Mouse (Mus musculus) kidney, postnatal 0 days (tissue): ENCODE measurements around the gene Shbg. TPM values are rescaled to one million over a fixed set of nuclear protein-coding genes. Genes with fewer than 3 reads are reported as not detected.
A peak's percentile ranks its signal among the peaks of the same experiment; 100 is the strongest.

Experiments
- ATAC-seq: fragments of 200-750 bp; cut with Nextera tagmentation; replicated peaks from 2 replicates; pipeline ENCODE4 v1.8.0; 2017; ENCODE audit warnings: low read depth, moderate number of reproducible peaks, moderate TSS enrichment, moderate library complexity; ENCODE audit not compliant: low FRiP score
- DNase-seq: peaks from one replicate; pipeline ENCODE4 v3.0.0-alpha.2; 2016; ENCODE audit warnings: low spot score
- H3K27ac ChIP-seq: fragments of 300-500 bp; sonication (generic); 2 replicates; pipeline ENCODE4 v1.5.1; 2014; ENCODE audit warnings: mild to moderate bottlenecking
- H3K27me3 ChIP-seq: fragments of 300-500 bp; sonication (generic); 2 replicates; pipeline ENCODE4 v1.6.1; 2014; ENCODE audit warnings: low read length, mixed read lengths; ENCODE audit not compliant: insufficient read depth
- H3K36me3 ChIP-seq: fragments of 300-500 bp; sonication (generic); 2 replicates; pipeline ENCODE4 v1.6.1; 2014; ENCODE audit warnings: low read length, mixed read lengths; ENCODE audit not compliant: insufficient read depth
- H3K4me1 ChIP-seq: fragments of 300-500 bp; sonication (generic); replicated peaks from 2 replicates; pipeline ENCODE4 v1.6.1; 2014; ENCODE audit warnings: antibody characterized with exemption, low read length, mixed read lengths; ENCODE audit not compliant: insufficient read depth
- H3K4me2 ChIP-seq: fragments of 300-500 bp; sonication (generic); 2 replicates; pipeline ENCODE4 v1.6.1; 2014; ENCODE audit warnings: mild to moderate bottlenecking, low read length, moderate library complexity, mixed read lengths
- H3K4me3 ChIP-seq: fragments of 300-500 bp; sonication (generic); replicated peaks from 2 replicates; pipeline ENCODE4 v1.5.1; 2014; ENCODE audit warnings: low read depth, low read length
- H3K9ac ChIP-seq: fragments of 300-500 bp; sonication (generic); 2 replicates; pipeline ENCODE4 v1.6.1; 2014; ENCODE audit warnings: low read depth, low read length
- H3K9me3 ChIP-seq: fragments of 300-500 bp; sonication (generic); replicated peaks from 2 replicates; pipeline ENCODE4 v1.6.1; 2016; ENCODE audit warnings: low read length, inconsistent platforms, mixed read lengths
- CTCF ChIP-seq: IDR thresholded peaks from 2 replicates; pipeline ENCODE4 v1.5.1; 2016; ENCODE audit warnings: antibody characterized with exemption, low read depth, mild to moderate bottlenecking, moderate library complexity
- WGBS: fragments of 180-500 bp; shearing (Covaris S2); extraction: QIAGEN DNeasy Blood & Tissue Kit; methylation state at CpG from one replicate; pipeline ENCODE4 v1.1.7; 2014; 5-methylcytosine and 5-hydroxymethylcytosine counted together
- polyA plus RNA-seq: library from polyadenylated mRNA; unstranded; fragments of >200 nt; fragmentation: Nextera tagmentation; extraction: Ambion mirVana; gene quantifications from 2 replicates; pipeline ENCODE4 v1.2.1, GENCODE M21; 2015

Gene Shbg
- polyA plus RNA-seq, 1 experiment from 2014 or later = 0.13 TPM

- WGBS = under 1% methylated on average over 25 of the region's 25 CpGs
Observed at GRCm38 (mm10) chr11:69580572-69581146, 37.0 kb downstream of the Shbg start.

DNA sequence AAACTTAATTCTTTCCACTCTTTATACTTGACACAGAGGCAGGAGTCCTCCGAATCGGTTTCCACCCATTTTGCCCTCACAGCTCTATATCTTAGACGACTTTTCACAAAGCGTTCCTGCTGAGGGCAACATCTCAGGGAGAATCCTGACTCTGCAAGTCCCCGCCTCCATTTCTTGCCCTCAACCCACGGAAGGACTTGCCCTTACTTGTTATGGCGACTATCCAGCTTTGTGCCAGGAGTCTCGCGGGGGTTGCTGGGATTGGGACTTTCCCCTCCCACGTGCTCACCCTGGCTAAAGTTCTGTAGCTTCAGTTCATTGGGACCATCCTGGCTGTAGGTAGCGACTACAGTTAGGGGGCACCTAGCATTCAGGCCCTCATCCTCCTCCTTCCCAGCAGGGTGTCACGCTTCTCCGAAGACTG, 37.6 kb downstream of the Shbg start, which contains the start of the genes Wrap53 and Trp53:
Gene Wrap53, minus strand, starts transcription at position 165 of the 424 bp plus-strand sequence.
Gene Trp53, plus strand, starts transcription at position 269 of the 424 bp plus-strand sequence.
- H3K36me3 ChIP-seq = no peaks in the 10 kb centered on the region
- peak within 1 kb of the TSS; percentile 88 for H3K9ac ChIP-seq
- peak within 1 kb of the TSS; percentile 88 for H3K4me3 ChIP-seq
- under 1% methylated on average over 13 of the region's 13 CpGs for WGBS
- peak; percentile 24; the same call in 1 of the 2 replicates for TF ChIP-seq CTCF
- peak within 1 kb of the TSS; percentile 94 for H3K4me2 ChIP-seq
- H3K27ac ChIP-seq = peak within 1 kb of the TSS; percentile 99
- no peaks in the 10 kb centered on the region for H3K27me3 ChIP-seq
- DNase-seq (peak; percentile 99), ATAC-seq (peak; percentile 59)
- H3K9me3 ChIP-seq = no peaks in the 10 kb centered on the region
- peaks cover 17% of the 10 kb centered on the region; the same call in 1 of the 2 replicates for H3K4me1 ChIP-seq

More at GRCm38 (mm10) chr11:69580572-69581146, 37.0 kb downstream of the Shbg start:
- H3K27ac ChIP-seq = peak overlapping the region; percentile 99
- H3K4me2 ChIP-seq = peak overlapping the region; percentile 80
- H3K4me3 ChIP-seq = peak overlapping the region; percentile 88
- TF ChIP-seq CTCF = no peak
- DNase-seq (no peak), ATAC-seq (0 out of 2 replicates have a peak, but pooled peaks have one; percentile 2)
- H3K27me3 ChIP-seq = no peaks in the 10 kb centered on the region
- no peaks in the 10 kb centered on the region for H3K36me3 ChIP-seq
- peak overlapping the region; percentile 88 for H3K9ac ChIP-seq
- no peaks in the 10 kb centered on the region for H3K9me3 ChIP-seq
- peaks cover 17% of the 10 kb centered on the region; the same call in 1 of the 2 replicates for H3K4me1 ChIP-seq

GRCm38 (mm10) chr11:69579128-69580017, 38.3 kb downstream of the Shbg start:
- H3K36me3 ChIP-seq = no peaks in the 10 kb centered on the region
- H3K4me2 ChIP-seq = peak overlapping the region; percentile 94
- H3K4me1 ChIP-seq = peaks cover 17% of the 10 kb centered on the region; the same call in 1 of the 2 replicates
- H3K9me3 ChIP-seq = no peaks in the 10 kb centered on the region
- peak overlapping the region; percentile 88 for H3K9ac ChIP-seq
- peak; percentile 100 for TF ChIP-seq CTCF
- H3K27ac ChIP-seq = peak overlapping the region; percentile 99
- H3K27me3 ChIP-seq = no peaks in the 10 kb centered on the region
- DNase-seq (peak; percentile 100), ATAC-seq (peak; percentile 91)
- peak overlapping the region; percentile 88 for H3K4me3 ChIP-seq
- WGBS = under 1% methylated on average over 39 of the region's 39 CpGs

GRCm38 (mm10) chr11:69578301-69578700, 39.4 kb downstream of the Shbg start:
- ATAC-seq (no peak), DNase-seq (no peak)
- H3K27me3 ChIP-seq = no peaks in the 10 kb centered on the region
- H3K4me3 ChIP-seq = peak overlapping the region; percentile 71
- H3K4me2 ChIP-seq = peak overlapping the region; percentile 94
- TF ChIP-seq CTCF = no peak
- H3K4me1 ChIP-seq = peaks cover 17% of the 10 kb centered on the region; the same call in 1 of the 2 replicates
- peak overlapping the region; percentile 77 for H3K9ac ChIP-seq
- 12% methylated on average over 15 of the region's 15 CpGs for WGBS
- H3K36me3 ChIP-seq = no peaks in the 10 kb centered on the region
- H3K9me3 ChIP-seq = no peaks in the 10 kb centered on the region
- H3K27ac ChIP-seq = peak overlapping the region; percentile 99; the same call in 1 of the 2 replicates

GRCm38 (mm10) chr11:69576307-69576706, 41.4 kb downstream of the Shbg start:
- 0 out of 2 replicates have a peak, but pooled peaks cover 3% of the 10 kb centered on the region for H3K36me3 ChIP-seq
- WGBS = 66% methylated on average over 5 of the region's 5 CpGs
- H3K27ac ChIP-seq = no peak overlapping the region
- no peaks in the 10 kb centered on the region for H3K27me3 ChIP-seq
- no peak for ATAC-seq
- no peak overlapping the region for H3K4me3 ChIP-seq
- no peak for TF ChIP-seq CTCF
- H3K9me3 ChIP-seq = no peaks in the 10 kb centered on the region
- H3K4me1 ChIP-seq = peaks cover 14% of the 10 kb centered on the region; the same call in 1 of the 2 replicates
- H3K4me2 ChIP-seq = no peak overlapping the region
- H3K9ac ChIP-seq = no peak overlapping the region
- no peak for DNase-seq

GRCm38 (mm10) chr11:69575220-69575619, 42.5 kb downstream of the Shbg start:
- no peak for ATAC-seq
- no peak overlapping the region for H3K27ac ChIP-seq
- 63% methylated on average over 3 of the region's 3 CpGs for WGBS
- H3K4me3 ChIP-seq = no peak overlapping the region
- H3K27me3 ChIP-seq = no peaks in the 10 kb centered on the region
- no peaks in the 10 kb centered on the region for H3K9me3 ChIP-seq
- H3K4me1 ChIP-seq = peaks cover 14% of the 10 kb centered on the region; the same call in 1 of the 2 replicates
- peak; percentile 63 for DNase-seq
- no peak overlapping the region for H3K4me2 ChIP-seq
- peak; percentile 68 for TF ChIP-seq CTCF
- no peak overlapping the region for H3K9ac ChIP-seq
- 0 out of 2 replicates have a peak, but pooled peaks cover 10% of the 10 kb centered on the region for H3K36me3 ChIP-seq
